Mouse (Mus musculus) stomach, embryonic 14.5 days (tissue): ENCODE results near the gene Ptprr. TPM values are rescaled to one million over a fixed set of nuclear protein-coding genes. Genes with fewer than 3 reads are reported as not detected.

Source experiments
- ATAC-seq: fragments of 200-750 bp; cut with Nextera tagmentation; 2 replicates; pipeline ENCODE4 v1.8.0; 2017; ENCODE audit warnings: low read depth, moderate TSS enrichment; ENCODE audit not compliant: insufficient number of reproducible peaks, insufficient read depth, low FRiP score
- H3K27ac ChIP-seq: fragments of 300-500 bp; sonication (generic); 2 replicates; pipeline ENCODE4 v1.5.1; 2014; ENCODE audit warnings: mild to moderate bottlenecking, low read length, moderate library complexity, mixed read lengths
- H3K27me3 ChIP-seq: fragments of 300-500 bp; sonication (generic); 2 replicates; pipeline ENCODE4 v1.6.1; 2014; ENCODE audit warnings: low read length, control low read depth, mixed read lengths; ENCODE audit not compliant: control insufficient read depth, insufficient read depth
- H3K36me3 ChIP-seq: fragments of 300-500 bp; sonication (generic); 2 replicates; pipeline ENCODE4 v1.6.1; 2014; ENCODE audit warnings: mild to moderate bottlenecking, control low read depth, low read length, moderate library complexity, mixed read lengths; ENCODE audit not compliant: control insufficient read depth, insufficient read depth
- H3K4me1 ChIP-seq: fragments of 300-500 bp; sonication (generic); 2 replicates; pipeline ENCODE4 v1.6.1; 2014; ENCODE audit warnings: low read length, control low read depth, mixed read lengths; ENCODE audit not compliant: control insufficient read depth, insufficient read depth
- H3K4me2 ChIP-seq: fragments of 300-500 bp; sonication (generic); replicated peaks from 2 replicates; pipeline ENCODE4 v1.6.1; 2014; ENCODE audit warnings: low read depth, low read length, control low read depth
- H3K4me3 ChIP-seq: fragments of 300-500 bp; sonication (generic); 2 replicates; pipeline ENCODE4 v1.5.1; 2014; ENCODE audit warnings: low read depth, low read length, control low read depth
- H3K9ac ChIP-seq: fragments of 300-500 bp; sonication (generic); replicated peaks from 2 replicates; pipeline ENCODE4 v1.6.1; 2014; ENCODE audit warnings: low read depth, mild to moderate bottlenecking, control low read depth, low read length, moderate library complexity, mixed read lengths
- H3K9me3 ChIP-seq: fragments of 300-500 bp; sonication (generic); 2 replicates; pipeline ENCODE4 v1.6.1; 2016; ENCODE audit warnings: low read depth, low read length, control low read depth; ENCODE audit not compliant: control insufficient read depth
- WGBS: fragments of 180-500 bp; shearing (Covaris S2); extraction: QIAGEN DNeasy Blood & Tissue Kit; methylation state at CpG from one replicate; pipeline ENCODE4 v1.1.7; 2014; 5-methylcytosine and 5-hydroxymethylcytosine counted together
- polyA plus RNA-seq: library from polyadenylated mRNA; unstranded; fragments of >200 nt; fragmentation: Nextera tagmentation; extraction: Ambion mirVana; gene quantifications from 2 replicates; pipeline ENCODE4 v1.2.1, GENCODE M21; 2014

Ptprr gene
- polyA plus RNA-seq, 1 experiment from 2014 or later, result 2.3 TPM

DNA sequence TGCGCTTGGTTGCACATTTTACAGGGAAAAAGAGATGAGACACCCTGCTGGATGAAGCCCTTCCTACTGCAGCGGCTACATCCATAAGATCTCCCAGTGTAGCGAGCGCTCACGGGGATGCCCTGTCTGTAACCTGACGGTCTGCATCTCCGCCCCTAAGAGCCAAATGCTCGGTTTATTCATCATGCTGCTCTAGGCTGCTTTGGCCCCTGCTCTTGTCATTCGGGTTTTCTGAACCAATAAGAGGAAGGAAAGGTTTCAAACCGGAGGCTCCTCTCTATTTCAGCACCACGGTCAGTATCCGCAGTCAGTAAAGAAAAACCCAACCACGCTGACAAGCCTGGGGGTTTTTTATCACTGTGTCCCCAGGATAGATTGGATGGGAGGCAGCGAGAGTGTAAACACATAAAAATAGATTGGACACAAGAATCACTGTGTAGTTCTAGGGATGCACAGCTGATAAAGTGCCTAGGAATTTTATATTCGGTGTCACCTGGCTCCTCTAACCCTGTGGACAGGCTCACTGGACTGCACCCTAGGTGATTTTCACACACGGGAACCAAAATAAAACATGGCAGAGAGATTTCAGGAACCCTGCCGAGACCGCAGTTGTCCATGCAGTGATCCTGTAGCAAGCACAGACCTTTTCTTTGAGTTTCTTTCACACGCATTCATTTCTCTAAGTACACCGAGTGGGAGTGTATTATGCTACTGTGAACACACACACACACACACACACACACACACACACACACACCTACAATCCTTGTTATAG, 1.3 kb downstream of the Ptprr start:
- 0 out of 2 replicates have a peak overlapping the region, but pooled peaks have one; percentile 25 for H3K4me3 ChIP-seq
- peaks cover 9% of the 10 kb centered on the region; the same call in 1 of the 2 replicates for H3K4me1 ChIP-seq
- H3K4me2 ChIP-seq, result 0 out of 2 replicates have a peak overlapping the region, but pooled peaks have one; percentile 2
- no peak overlapping the region for H3K27ac ChIP-seq
- 10% methylated on average over 20 of the region's 20 CpGs for WGBS
- H3K9me3 ChIP-seq, result no peaks in the 10 kb centered on the region
- H3K9ac ChIP-seq, result no peak overlapping the region
- H3K36me3 ChIP-seq, result no peaks in the 10 kb centered on the region
- H3K27me3 ChIP-seq, result no peaks in the 10 kb centered on the region
- no peak for ATAC-seq

DNA sequence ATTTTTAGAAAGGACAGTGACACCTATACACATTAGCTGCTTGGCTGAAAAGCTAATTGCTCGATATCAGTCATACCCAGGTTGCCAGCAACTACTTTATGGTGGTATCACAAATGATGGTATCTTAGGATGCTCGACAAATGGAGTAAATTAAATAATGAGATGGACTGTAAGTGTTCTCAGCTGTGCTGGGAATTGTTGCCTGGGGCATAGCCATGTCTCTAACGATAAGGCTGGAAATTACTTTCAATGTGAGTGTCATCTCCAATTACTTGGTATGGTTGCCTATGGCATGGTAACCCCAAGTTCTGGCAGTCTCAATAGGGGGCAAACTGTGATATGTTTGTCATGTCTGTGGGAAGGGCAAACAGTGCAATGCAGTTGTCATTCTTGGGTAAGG, 3.1 kb downstream of the Ptprr start:
- ATAC-seq, result no peak
- Histone ChIP-seq H3K9me3 (no peaks in the 10 kb centered on the region), H3K4me2 (no peak overlapping the region)

DNA sequence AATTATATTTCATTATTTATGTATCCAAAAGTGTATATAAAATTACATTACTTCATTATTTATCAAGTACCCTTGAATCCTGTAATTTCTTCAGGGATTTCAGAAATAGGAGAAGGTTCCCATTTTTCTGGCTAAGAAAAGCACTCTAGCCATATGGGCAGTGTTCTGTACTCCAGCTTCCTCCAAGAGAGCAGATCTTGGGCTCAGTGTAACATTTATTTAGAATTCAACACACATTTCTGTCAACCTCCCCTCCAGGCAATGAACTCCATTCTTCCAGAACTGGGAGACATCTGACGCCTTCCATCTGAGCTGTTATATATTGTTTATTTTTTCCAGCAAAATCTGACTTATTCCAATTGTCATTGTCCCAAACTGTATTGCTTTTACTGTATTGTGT, 20.1 kb downstream of the Ptprr start:
- Histone ChIP-seq H3K9me3 (no peaks in the 10 kb centered on the region), H3K4me3 (no peak overlapping the region), H3K4me1 (no peaks in the 10 kb centered on the region), H3K9ac (no peak overlapping the region), H3K36me3 (no peaks in the 10 kb centered on the region), H3K4me2 (no peak overlapping the region), H3K27ac (no peak overlapping the region), H3K27me3 (no peaks in the 10 kb centered on the region)
- 70% methylated on average over 1 of the region's 1 CpGs for WGBS
- ATAC-seq, result no peak

More for the DNA sequence above, 3.1 kb downstream of the Ptprr start:
- Histone ChIP-seq H3K9ac (no peak overlapping the region), H3K27me3 (no peaks in the 10 kb centered on the region), H3K4me3 (no peak overlapping the region), H3K36me3 (no peaks in the 10 kb centered on the region), H3K4me1 (peaks cover 9% of the 10 kb centered on the region; the same call in 1 of the 2 replicates), H3K27ac (no peak overlapping the region)
- WGBS, result 68% methylated on average over 3 of the region's 3 CpGs

DNA sequence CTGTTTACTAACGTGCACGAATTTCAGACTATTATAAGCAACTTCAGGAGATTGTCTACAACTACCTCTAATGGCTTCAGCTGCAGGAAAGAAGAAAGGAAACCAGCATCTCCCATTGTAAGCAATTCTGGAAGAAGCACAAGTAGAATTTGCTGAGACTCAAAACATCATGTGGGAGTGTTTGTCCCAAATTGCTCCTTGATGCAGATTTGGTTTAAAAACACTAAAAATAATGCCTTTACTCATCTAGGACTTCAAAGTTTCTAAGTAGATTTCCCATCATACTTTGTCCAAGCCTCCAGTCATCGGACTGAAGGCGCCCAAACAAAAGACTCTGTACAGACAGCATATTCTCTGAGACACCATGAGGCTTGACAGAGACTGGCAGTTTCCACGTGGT, 57.9 kb downstream of the Ptprr start:
- H3K27ac ChIP-seq, result no peak overlapping the region
- no peak overlapping the region for H3K4me3 ChIP-seq
- H3K9me3 ChIP-seq, result no peaks in the 10 kb centered on the region
- no peak overlapping the region for H3K9ac ChIP-seq
- no peaks in the 10 kb centered on the region for H3K27me3 ChIP-seq
- WGBS, result 81% methylated on average over 5 of the region's 5 CpGs
- no peaks in the 10 kb centered on the region for H3K36me3 ChIP-seq
- ATAC-seq, result no peak
- no peak overlapping the region for H3K4me2 ChIP-seq
- H3K4me1 ChIP-seq, result no peaks in the 10 kb centered on the region

DNA sequence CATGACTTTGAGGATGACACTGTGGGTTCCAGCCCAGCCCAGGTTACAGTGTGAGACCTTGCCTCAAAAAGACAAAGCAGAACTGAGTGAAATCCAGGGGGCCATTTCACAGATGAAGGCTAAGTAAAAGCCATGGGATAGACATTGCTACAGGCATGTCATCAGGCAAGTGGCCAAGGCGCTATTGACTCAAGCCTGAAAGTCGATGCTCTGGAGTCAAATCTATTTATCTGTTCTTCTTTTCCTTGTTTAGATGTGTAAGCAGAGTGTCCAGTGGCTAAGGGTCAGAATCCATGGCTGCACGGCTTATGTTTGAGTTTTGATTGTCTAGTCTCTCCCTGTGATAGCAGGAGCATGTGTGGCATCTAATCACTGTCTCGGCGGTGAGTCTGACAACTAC, 60.6 kb downstream of the Ptprr start:
- Histone ChIP-seq H3K9me3 (no peaks in the 10 kb centered on the region), H3K4me1 (no peaks in the 10 kb centered on the region), H3K4me3 (no peak overlapping the region), H3K27ac (no peak overlapping the region), H3K4me2 (no peak overlapping the region), H3K36me3 (no peaks in the 10 kb centered on the region), H3K27me3 (no peaks in the 10 kb centered on the region), H3K9ac (no peak overlapping the region)
- 74% methylated on average over 5 of the region's 5 CpGs for WGBS
- no peak for ATAC-seq

DNA sequence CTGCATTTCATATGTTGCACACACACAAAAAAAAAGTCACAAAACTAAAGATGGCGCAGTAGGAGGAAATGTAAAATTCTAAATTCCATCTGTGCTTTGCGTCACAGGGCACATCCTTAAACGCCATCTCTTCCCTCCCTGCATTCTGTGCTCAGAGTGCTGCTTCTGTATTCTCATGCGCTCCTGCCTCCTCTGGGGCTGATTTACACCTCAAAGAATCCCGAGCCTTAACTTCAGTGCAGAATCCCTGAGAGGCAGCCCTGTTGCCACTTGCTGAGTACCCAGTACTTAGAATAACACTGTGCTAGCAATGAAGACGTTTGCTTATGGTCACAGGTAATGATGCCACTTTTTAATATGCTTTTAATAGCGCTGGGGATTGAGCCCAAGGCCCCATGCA, 61.4 kb downstream of the Ptprr start:
- 46% methylated on average over 7 of the region's 7 CpGs for WGBS
- H3K9me3 ChIP-seq, result no peaks in the 10 kb centered on the region
- no peak overlapping the region for H3K4me2 ChIP-seq
- H3K9ac ChIP-seq, result no peak overlapping the region
- H3K4me3 ChIP-seq, result no peak overlapping the region
- no peak overlapping the region for H3K27ac ChIP-seq
- no peaks in the 10 kb centered on the region for H3K36me3 ChIP-seq
- ATAC-seq, result no peak
- no peaks in the 10 kb centered on the region for H3K27me3 ChIP-seq
- no peaks in the 10 kb centered on the region for H3K4me1 ChIP-seq

DNA sequence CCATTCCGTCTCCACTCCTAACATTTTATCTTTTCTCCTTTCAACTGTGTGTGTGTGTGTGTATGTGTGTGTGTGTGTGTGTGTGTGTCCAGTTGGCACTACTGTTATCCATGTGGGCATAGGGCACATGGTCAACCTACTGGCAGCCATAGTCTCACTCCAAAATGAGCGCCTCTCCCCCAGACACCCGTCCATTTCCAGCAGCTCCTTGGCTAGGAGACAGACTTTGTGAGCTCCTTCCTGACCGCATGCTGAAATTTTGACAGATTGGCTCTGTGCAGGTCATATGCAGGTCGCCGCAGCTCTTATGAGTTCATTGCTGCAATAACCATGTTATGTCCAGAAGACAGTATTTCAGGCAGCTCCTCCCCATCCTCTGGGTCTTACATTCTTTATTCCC, 62.8 kb downstream of the Ptprr start:
- Histone ChIP-seq H3K4me1 (no peaks in the 10 kb centered on the region), H3K9me3 (no peaks in the 10 kb centered on the region), H3K27me3 (no peaks in the 10 kb centered on the region), H3K9ac (no peak overlapping the region), H3K4me2 (no peak overlapping the region), H3K4me3 (no peak overlapping the region), H3K36me3 (no peaks in the 10 kb centered on the region), H3K27ac (no peak overlapping the region)
- ATAC-seq, result no peak
- 73% methylated on average over 6 of the region's 6 CpGs for WGBS

DNA sequence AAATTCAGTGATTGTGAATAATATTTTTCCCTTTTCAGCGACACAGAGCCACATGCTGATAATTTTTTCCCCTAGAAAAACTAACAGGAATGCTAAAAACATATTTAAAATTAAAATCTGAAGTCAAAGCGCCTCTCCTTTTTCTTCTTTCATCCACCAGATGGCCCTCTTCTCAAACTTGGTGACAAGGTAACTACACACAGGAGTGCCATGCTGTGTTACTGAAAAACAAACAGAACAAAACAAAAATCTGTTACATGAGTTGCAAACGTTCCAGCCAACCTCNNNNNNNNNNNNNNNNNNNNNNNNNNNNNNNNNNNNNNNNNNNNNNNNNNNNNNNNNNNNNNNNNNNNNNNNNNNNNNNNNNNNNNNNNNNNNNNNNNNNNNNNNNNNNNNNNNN, 66.0 kb downstream of the Ptprr start:
- Histone ChIP-seq H3K27ac (no peak overlapping the region), H3K4me1 (no peaks in the 10 kb centered on the region), H3K4me3 (no peak overlapping the region), H3K9ac (no peak overlapping the region), H3K36me3 (no peaks in the 10 kb centered on the region), H3K27me3 (no peaks in the 10 kb centered on the region), H3K4me2 (no peak overlapping the region), H3K9me3 (no peaks in the 10 kb centered on the region)
- no peak for ATAC-seq
- 30% methylated on average over 3 of the region's 3 CpGs for WGBS

DNA sequence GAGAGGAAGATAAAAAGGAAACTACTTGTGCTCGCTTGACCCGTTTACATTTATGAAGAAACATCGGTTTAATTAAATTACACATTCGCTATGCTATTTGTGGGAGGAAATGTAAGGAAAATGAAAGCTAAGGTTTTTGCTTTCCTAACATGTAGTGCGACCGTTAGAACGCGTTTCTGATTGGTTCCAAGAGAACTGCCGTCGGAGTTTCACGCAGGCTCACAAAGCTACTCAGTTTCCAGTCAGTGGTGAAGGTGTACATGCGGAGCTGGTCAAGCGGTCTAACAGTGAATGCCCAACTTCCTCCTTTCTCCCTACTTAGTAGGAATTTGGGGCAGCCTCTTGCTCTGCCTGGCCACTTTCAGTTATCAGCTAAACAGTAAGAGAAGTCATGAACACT, 78.5 kb downstream of the Ptprr start:
- no peak overlapping the region for H3K9ac ChIP-seq
- 86% methylated on average over 13 of the region's 13 CpGs for WGBS
- no peak overlapping the region for H3K27ac ChIP-seq
- ATAC-seq, result no peak
- no peaks in the 10 kb centered on the region for H3K9me3 ChIP-seq
- no peaks in the 10 kb centered on the region for H3K36me3 ChIP-seq
- no peaks in the 10 kb centered on the region for H3K4me1 ChIP-seq
- no peak overlapping the region for H3K4me2 ChIP-seq
- H3K4me3 ChIP-seq, result no peak overlapping the region
- H3K27me3 ChIP-seq, result no peaks in the 10 kb centered on the region
